Mouse (Mus musculus) thymus, adult 2 months (tissue): ENCODE data around the gene Lrrc66.

Source experiments
- CTCF ChIP-seq: fragments of 200-500 bp; IDR thresholded peaks from 2 replicates; pipeline ENCODE4 v1.5.1; 2012; ENCODE audit warnings: mild to moderate bottlenecking, control low read depth, low read length, moderate library complexity, borderline replicate concordance; ENCODE audit not compliant: control insufficient read depth, poor library complexity, insufficient read depth; ENCODE audit errors: extremely low read depth
- POLR2A ChIP-seq: fragments of 200-500 bp; IDR thresholded peaks from 2 replicates; pipeline ENCODE4 v1.6.1; 2012; ENCODE audit warnings: mild to moderate bottlenecking, low read length, control low read depth, moderate library complexity; ENCODE audit not compliant: control insufficient read depth, poor library complexity, insufficient read depth; ENCODE audit errors: extremely low read depth

- TF ChIP-seq CTCF (no peak), POLR2A (no peak)
Measured at GRCm38 (mm10) chr5:73598943-73599695, 33.2 kb downstream of the Lrrc66 start.
